Mouse (Mus musculus): ENCODE results near the gene Gm10190.

DNA sequence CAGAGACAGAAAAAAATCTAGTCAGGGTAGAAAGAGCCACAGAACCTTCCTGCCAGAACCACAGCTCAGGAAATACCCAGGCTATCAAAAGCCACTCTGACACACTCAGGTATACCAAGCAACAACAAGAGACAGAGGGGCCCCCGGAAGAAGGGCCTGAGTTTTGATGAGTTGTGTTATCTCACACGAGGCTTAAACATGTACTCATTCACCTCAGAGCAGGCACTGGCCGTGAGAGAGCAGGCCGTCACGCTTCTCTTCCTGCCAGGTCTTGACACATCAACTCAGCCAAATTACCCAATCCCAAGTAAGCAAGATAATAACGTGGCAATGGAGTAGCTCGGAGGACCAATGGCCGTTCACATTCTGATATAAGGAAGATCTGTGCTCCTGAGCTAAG is 49.7 kb downstream of the Gm10190 start:
- no peak for TF ChIP-seq CTCF (IDR thresholded peaks at IDR 0.05; ENCODE audit: borderline replicate concordance, insufficient read depth, low read length)
- TF ChIP-seq POLR2A (IDR thresholded peaks at IDR 0.05; ENCODE audit: low read depth, low read length), result no peak
